Mouse (Mus musculus) gastrocnemius, postnatal 14 days (tissue): ENCODE measurements around the gene Sytl1. TPM values are rescaled to one million over a fixed set of nuclear protein-coding genes. Genes with fewer than 3 reads are reported as not detected.

Experiments
- DNase-seq: peaks from one replicate; pipeline ENCODE4 v3.0.0; 2021; ENCODE audit warnings: mixed read lengths
- intact Hi-C: fragments of 180-260 bp; cut with DNase I; formaldehyde crosslinking; loops from one replicate; pipeline ENCODE4 v1.15.1; 2025; ENCODE audit warnings: low total_unique reads
- total RNA-seq, 2 experiments: library from RNA; stranded (reverse); gene quantifications; 2 replicates each; pipeline ENCODE4 v1.2.3; 2021

Sytl1 gene
- total RNA-seq, 2 experiments from 2014 or later, result 0.49 to 0.62 TPM

- no peak for DNase-seq
- intact Hi-C loops, result no loop called here
Measured at GRCm38 (mm10) chr4:133282656-133283055, 19.7 kb upstream of the Sytl1 start.

- intact Hi-C loops, result no loop called here
- no peak for DNase-seq
Measured at GRCm38 (mm10) chr4:133281951-133282481, 19.1 kb upstream of the Sytl1 start.

- no peak for DNase-seq
- intact Hi-C loops, result no loop called here
Measured at GRCm38 (mm10) chr4:133281513-133281912, 18.6 kb upstream of the Sytl1 start.

- intact Hi-C loops, result no loop called here
- DNase-seq, result no peak
Measured at GRCm38 (mm10) chr4:133278482-133278881, 15.6 kb upstream of the Sytl1 start.

GRCm38 (mm10) chr4:133278067-133278466 lies 15.2 kb upstream of the Sytl1 start:
- no peak for DNase-seq
- intact Hi-C loops, result no loop called here

- peak; percentile 95 for DNase-seq
- intact Hi-C loops, result no loop called here
Measured at GRCm38 (mm10) chr4:133277104-133278026, 14.5 kb upstream of the Sytl1 start, which contains the start of gene Tmem222. TSS of gene Tmem222 (minus strand) at chr4:133277792.

- no peak for DNase-seq
- intact Hi-C loops, result no loop called here
Measured at GRCm38 (mm10) chr4:133270929-133271328, 8.0 kb upstream of the Sytl1 start.

GRCm38 (mm10) chr4:133269596-133269995 lies 6.7 kb upstream of the Sytl1 start:
- no peak for DNase-seq

GRCm38 (mm10) chr4:133268931-133269330 lies 6.0 kb upstream of the Sytl1 start:
- intact Hi-C loops, result no loop called here
- DNase-seq, result no peak

More at GRCm38 (mm10) chr4:133269596-133269995, 6.7 kb upstream of the Sytl1 start:
- intact Hi-C loops, result no loop called here

GRCm38 (mm10) chr4:133266248-133266880 lies 3.5 kb upstream of the Sytl1 start:
- no peak for DNase-seq

GRCm38 (mm10) chr4:133265759-133266158 lies 2.8 kb upstream of the Sytl1 start:
- intact Hi-C loops, result no loop called here
- DNase-seq, result no peak

More at GRCm38 (mm10) chr4:133266248-133266880, 3.5 kb upstream of the Sytl1 start:
- intact Hi-C loops, result no loop called here

- no peak for DNase-seq
- intact Hi-C loops, result no loop called here
Measured at GRCm38 (mm10) chr4:133265297-133265696, 2.4 kb upstream of the Sytl1 start.

- intact Hi-C loops, result no loop called here
- DNase-seq, result no peak
Measured at GRCm38 (mm10) chr4:133264559-133264958, 1.6 kb upstream of the Sytl1 start.

GRCm38 (mm10) chr4:133263756-133264155 lies 843 bp upstream of the Sytl1 start:
- intact Hi-C loops, result no loop called here

GRCm38 (mm10) chr4:133262375-133262765 lies 543 bp downstream of the Sytl1 start:
- no peak for DNase-seq
- intact Hi-C loops, result no loop called here

More at GRCm38 (mm10) chr4:133263756-133264155, 843 bp upstream of the Sytl1 start:
- DNase-seq, result no peak

GRCm38 (mm10) chr4:133261641-133262374 lies 1.1 kb downstream of the Sytl1 start:
- intact Hi-C loops, result no loop called here
- DNase-seq, result no peak

GRCm38 (mm10) chr4:133257798-133258408 lies 5.0 kb downstream of the Sytl1 start:
- intact Hi-C loops, result no loop called here
- no peak for DNase-seq

GRCm38 (mm10) chr4:133257230-133257629 lies 5.7 kb downstream of the Sytl1 start:
- no peak for DNase-seq

GRCm38 (mm10) chr4:133256820-133257219 lies 6.1 kb downstream of the Sytl1 start:
- intact Hi-C loops, result no loop called here
- DNase-seq, result no peak

More at GRCm38 (mm10) chr4:133257230-133257629, 5.7 kb downstream of the Sytl1 start:
- intact Hi-C loops, result no loop called here
